Comparison of ENCODE assay signal across 10 mouse cellular contexts in the genomic region with DNA sequence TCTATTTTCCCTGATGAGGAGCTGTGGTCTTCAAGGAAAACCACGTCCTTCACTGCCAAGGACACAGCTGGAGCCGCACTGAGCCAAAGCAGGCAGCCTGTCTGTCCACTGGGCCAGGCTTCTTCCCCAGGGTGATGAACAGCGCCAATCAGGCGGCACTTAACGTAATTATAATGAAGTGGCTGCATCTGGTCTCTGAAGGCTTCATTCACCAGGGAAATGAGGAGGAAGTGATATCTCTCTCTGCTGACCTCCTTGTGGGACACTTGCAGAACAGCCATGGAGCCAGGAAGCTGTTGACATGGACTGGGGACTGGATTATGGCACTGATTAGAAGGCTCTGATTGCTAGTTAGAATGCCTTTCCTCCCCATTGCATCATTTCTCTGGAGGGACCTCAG.
A peak's percentile ranks its signal among the peaks of the same experiment; 100 is the strongest.
DNase-seq lines count a peak whose midpoint lies in the region; ATAC-seq lines count a peak whose summit lies in the region.
"Had no signal": no experiment of that assay in that cellular context is flagged by ENCODE, and none has a peak within 500 bp of the region (broad histone marks: within the 10 kb centered on the region; RNA-seq: fewer than 3 reads in every experiment).

No protein-coding gene starts in this region.

- ATAC-seq in forebrain, embryonic 13.5 days: 0 out of 2 replicates have a peak, but pooled peaks have one; percentile 23
- ATAC-seq in forebrain, embryonic 15.5 days (replicated peaks): no peak
- no peak for ATAC-seq in megakaryocyte-erythroid progenitor cell, adult 5-6 weeks (replicated peaks; ENCODE audit: low FRiP score, low TSS enrichment, poor library complexity, severe bottlenecking)
- no peak for ATAC-seq in midbrain, embryonic 14.5 days (ENCODE audit: low FRiP score, low TSS enrichment)

- H3K4me2 ChIP-seq in forebrain, embryonic 13.5 days: no peak overlapping the region
- H3K4me2 ChIP-seq in forebrain, embryonic 15.5 days (replicated peaks): no peak overlapping the region
- H3K4me2 ChIP-seq in midbrain, embryonic 14.5 days (ENCODE audit: low read length): no peak overlapping the region

- WGBS in forebrain, embryonic 13.5 days: 56% methylated on average over 5 of the region's 5 CpGs
- WGBS in forebrain, embryonic 15.5 days: 57% methylated on average over 5 of the region's 5 CpGs
- 70% methylated on average over 5 of the region's 5 CpGs for WGBS in midbrain, embryonic 14.5 days

- peak; percentile 6 for DNase-seq in right cerebral cortex, postnatal 14 days
- DNase-seq in right cerebral cortex, adult 18-20 months: no peak
- peak; percentile 49 to 56 for DNase-seq in heart, postnatal 14 days
- no peak for DNase-seq in layer of hippocampus, adult 9-11 months
- no peak for DNase-seq in midbrain, embryonic 14.5 days
- DNase-seq: thymus, adult 18-20 months had no signal

- no peak overlapping the region for H3K9ac ChIP-seq in forebrain, embryonic 13.5 days
- no peak overlapping the region for H3K9ac ChIP-seq in forebrain, embryonic 15.5 days (replicated peaks)
- no peak overlapping the region for H3K9ac ChIP-seq in midbrain, embryonic 14.5 days (replicated peaks; ENCODE audit: low read length)

- H3K9me3 ChIP-seq in forebrain, embryonic 13.5 days (replicated peaks): no peaks in the 10 kb centered on the region
- no peaks in the 10 kb centered on the region for H3K9me3 ChIP-seq in forebrain, embryonic 15.5 days
- H3K9me3 ChIP-seq in midbrain, embryonic 14.5 days (ENCODE audit: control insufficient read depth, low read length): no peaks in the 10 kb centered on the region

- H3K4me3 ChIP-seq in forebrain, embryonic 13.5 days: no peak overlapping the region
- H3K4me3 ChIP-seq in forebrain, embryonic 15.5 days: no peak overlapping the region
- H3K4me3 ChIP-seq in midbrain, embryonic 14.5 days (replicated peaks; ENCODE audit: low read depth, low read length): no peak overlapping the region
- H3K4me3 ChIP-seq: megakaryocyte, embryonic 14.5 days had no signal

- no peaks in the 10 kb centered on the region for H3K27me3 ChIP-seq in forebrain, embryonic 13.5 days
- no peaks in the 10 kb centered on the region for H3K27me3 ChIP-seq in forebrain, embryonic 15.5 days
- H3K27me3 ChIP-seq in midbrain, embryonic 14.5 days (ENCODE audit: control insufficient read depth, insufficient read depth, low read length): no peaks in the 10 kb centered on the region
- H3K27me3 ChIP-seq: megakaryocyte, embryonic 14.5 days had no signal

- intact Hi-C loops in heart, postnatal 14 days (cut with DNase I): no loop called here

- peaks cover 2% of the 10 kb centered on the region; the same call in 1 of the 2 replicates for H3K4me1 ChIP-seq in forebrain, embryonic 13.5 days
- H3K4me1 ChIP-seq in forebrain, embryonic 15.5 days: 0 out of 2 replicates have a peak, but pooled peaks cover 2% of the 10 kb centered on the region
- peaks cover 11% of the 10 kb centered on the region for H3K4me1 ChIP-seq in midbrain, embryonic 14.5 days (ENCODE audit: control insufficient read depth, insufficient read depth, low read length)
- H3K4me1 ChIP-seq: megakaryocyte, embryonic 14.5 days had no signal

- no peak overlapping the region for H3K27ac ChIP-seq in forebrain, embryonic 13.5 days
- no peak overlapping the region for H3K27ac ChIP-seq in forebrain, embryonic 15.5 days (replicated peaks)
- no peak overlapping the region for H3K27ac ChIP-seq in midbrain, embryonic 14.5 days (replicated peaks; ENCODE audit: low read depth, low read length)

- no peaks in the 10 kb centered on the region for H3K36me3 ChIP-seq in forebrain, embryonic 13.5 days (ENCODE audit: poor library complexity, severe bottlenecking)
- no peaks in the 10 kb centered on the region for H3K36me3 ChIP-seq in forebrain, embryonic 15.5 days
- no peaks in the 10 kb centered on the region for H3K36me3 ChIP-seq in midbrain, embryonic 14.5 days (ENCODE audit: control insufficient read depth, insufficient read depth, low read length)

Comparison
In these comparisons a context has a peak if more than half of its experiments do, and no peak if none do; other contexts are left out.
1. DNase-seq: peak in right cerebral cortex, postnatal 14 days (single experiment) and heart, postnatal 14 days (2 of 2); none in right cerebral cortex, adult 18-20 months (single experiment), layer of hippocampus, adult 9-11 months (single experiment) and midbrain, embryonic 14.5 days (single experiment).